Mouse (Mus musculus): ENCODE results near the gene Gpt2. TPM values are rescaled to one million over a fixed set of nuclear protein-coding genes. Genes with fewer than 3 reads are reported as not detected.
A peak's percentile ranks its signal among the peaks of the same experiment; 100 is the strongest.

Gpt2 gene
- total and polyA plus RNA-seq, 3 experiments, result 0.49 TPM; not detected in 2

GRCm38 (mm10) chr8:85521332-85521731 is 29.0 kb downstream of the Gpt2 start:
- peaks cover 34% of the 10 kb centered on the region for H3K27me3 ChIP-seq (ENCODE audit: insufficient read depth, low read length)
- DNase-seq (ENCODE audit: low spot score), result no peak
- no peaks in the 10 kb centered on the region for H3K36me3 ChIP-seq (replicated peaks)
- ATAC-seq (ENCODE audit: extremely low read depth, insufficient number of reproducible peaks, low FRiP score, poor library complexity, severe bottlenecking), result no peak
- TF ChIP-seq TAL1 (conservative IDR thresholded peaks at IDR 0.05; ENCODE audit: low read depth, low read length), result no peak
- TF ChIP-seq CTCF (IDR thresholded peaks at IDR 0.05; ENCODE audit: low read depth, low read length), result no peak
- TF ChIP-seq GATA1 (IDR thresholded peaks at IDR 0.05; ENCODE audit: borderline replicate concordance, low read length), result no peak
- no peak for TF ChIP-seq POLR2AphosphoS5 (IDR thresholded peaks at IDR 0.05; ENCODE audit: insufficient replicate concordance, low read depth, low read length)
- no peak for TF ChIP-seq GATA2 (IDR thresholded peaks at IDR 0.05; ENCODE audit: borderline replicate concordance, low read depth, low read length)
- no peaks in the 10 kb centered on the region; the same call in 1 of the 2 replicates for H3K4me1 ChIP-seq (ENCODE audit: insufficient read depth, low read depth, low read length)
- H3K4me3 ChIP-seq (ENCODE audit: low read depth, low read length), result no peak overlapping the region
- H3K9me3 ChIP-seq (replicated peaks), result no peaks in the 10 kb centered on the region

- Histone ChIP-seq H3K27me3 (ENCODE audit: insufficient read depth, low read length) (peaks cover 14% of the 10 kb centered on the region), H3K4me3 (ENCODE audit: low read depth, low read length) (no peak overlapping the region), H3K36me3 (replicated peaks) (no peaks in the 10 kb centered on the region), H3K9me3 (replicated peaks) (no peaks in the 10 kb centered on the region), H3K4me1 (ENCODE audit: insufficient read depth, low read depth, low read length) (no peaks in the 10 kb centered on the region; the same call in 1 of the 2 replicates)
- ATAC-seq (ENCODE audit: extremely low read depth, insufficient number of reproducible peaks, low FRiP score, poor library complexity, severe bottlenecking) (no peak), DNase-seq (ENCODE audit: low spot score) (no peak)
- TF ChIP-seq GATA1 (IDR thresholded peaks at IDR 0.05; ENCODE audit: borderline replicate concordance, low read length) (no peak), POLR2AphosphoS5 (IDR thresholded peaks at IDR 0.05; ENCODE audit: insufficient replicate concordance, low read depth, low read length) (no peak), GATA2 (IDR thresholded peaks at IDR 0.05; ENCODE audit: borderline replicate concordance, low read depth, low read length) (no peak), CTCF (IDR thresholded peaks at IDR 0.05; ENCODE audit: low read depth, low read length) (no peak), TAL1 (conservative IDR thresholded peaks at IDR 0.05; ENCODE audit: low read depth, low read length) (no peak)
Measured at GRCm38 (mm10) chr8:85524086-85524485, 31.7 kb downstream of the Gpt2 start.

GRCm38 (mm10) chr8:85526105-85526504 is 33.7 kb downstream of the Gpt2 start:
- no peak for ATAC-seq (ENCODE audit: extremely low read depth, insufficient number of reproducible peaks, low FRiP score, poor library complexity, severe bottlenecking)
- no peaks in the 10 kb centered on the region for H3K36me3 ChIP-seq (replicated peaks)

DNA sequence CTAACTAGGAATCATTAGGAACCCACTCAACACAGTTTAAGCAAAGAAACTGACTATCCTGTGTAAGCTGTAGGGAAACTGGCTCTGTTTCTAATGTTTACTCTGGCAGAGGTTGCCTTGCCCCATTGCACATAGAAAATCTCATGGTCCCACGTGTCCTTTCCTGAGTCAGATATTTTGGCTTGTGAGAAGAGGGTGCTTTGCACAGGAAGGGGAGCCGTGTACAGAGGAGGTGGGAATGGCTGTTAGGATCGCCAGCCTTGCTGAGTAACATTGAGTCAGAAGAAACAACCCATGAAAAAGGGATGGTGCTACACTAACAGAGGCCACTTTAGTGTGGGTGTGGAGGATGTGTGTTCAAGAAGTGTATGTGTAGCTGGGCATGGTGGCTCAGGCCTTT is 36.6 kb downstream of the Gpt2 start:
- no peak for ATAC-seq (ENCODE audit: extremely low read depth, insufficient number of reproducible peaks, low FRiP score, poor library complexity, severe bottlenecking)
- Histone ChIP-seq H3K36me3 (replicated peaks) (peaks cover 11% of the 10 kb centered on the region), H3K9me3 (replicated peaks) (peaks cover 2% of the 10 kb centered on the region; the same call in 1 of the 2 replicates), H3K27me3 (ENCODE audit: insufficient read depth, low read length) (no peaks in the 10 kb centered on the region; the same call in 1 of the 2 replicates), H3K4me3 (ENCODE audit: low read depth, low read length) (no peak overlapping the region), H3K4me1 (ENCODE audit: insufficient read depth, low read depth, low read length) (peaks cover 12% of the 10 kb centered on the region)
- no peak for TF ChIP-seq GATA2 (IDR thresholded peaks at IDR 0.05; ENCODE audit: borderline replicate concordance, low read depth, low read length)
- TF ChIP-seq TAL1 (conservative IDR thresholded peaks at IDR 0.05; ENCODE audit: low read depth, low read length), result no peak
- TF ChIP-seq CTCF (IDR thresholded peaks at IDR 0.05; ENCODE audit: low read depth, low read length), result no peak
- no peak for DNase-seq (ENCODE audit: low spot score)

More at GRCm38 (mm10) chr8:85526105-85526504, 33.7 kb downstream of the Gpt2 start:
- peaks cover 2% of the 10 kb centered on the region; the same call in 1 of the 2 replicates for H3K9me3 ChIP-seq (replicated peaks)
- DNase-seq (ENCODE audit: low spot score), result peak; percentile 41
- H3K4me1 ChIP-seq (ENCODE audit: insufficient read depth, low read depth, low read length), result no peaks in the 10 kb centered on the region; the same call in 1 of the 2 replicates
- H3K27me3 ChIP-seq (ENCODE audit: insufficient read depth, low read length), result peaks cover 9% of the 10 kb centered on the region; the same call in 1 of the 2 replicates
- H3K4me3 ChIP-seq (ENCODE audit: low read depth, low read length), result no peak overlapping the region
- TF ChIP-seq CTCF (IDR thresholded peaks at IDR 0.05; ENCODE audit: low read depth, low read length), result peak; percentile 83
- TF ChIP-seq POLR2AphosphoS5 (IDR thresholded peaks at IDR 0.05; ENCODE audit: insufficient replicate concordance, low read depth, low read length), result no peak

- no peak for TF ChIP-seq POLR2AphosphoS5 (IDR thresholded peaks at IDR 0.05; ENCODE audit: insufficient replicate concordance, low read depth, low read length)
- TF ChIP-seq GATA1 (IDR thresholded peaks at IDR 0.05; ENCODE audit: borderline replicate concordance, low read length), result no peak
- TF ChIP-seq GATA2 (IDR thresholded peaks at IDR 0.05; ENCODE audit: borderline replicate concordance, low read depth, low read length), result no peak
- no peak for TF ChIP-seq TAL1 (conservative IDR thresholded peaks at IDR 0.05; ENCODE audit: low read depth, low read length)
- TF ChIP-seq CTCF (IDR thresholded peaks at IDR 0.05; ENCODE audit: low read depth, low read length), result no peak
- DNase-seq (ENCODE audit: low spot score) (no peak), ATAC-seq (ENCODE audit: extremely low read depth, insufficient number of reproducible peaks, low FRiP score, poor library complexity, severe bottlenecking) (no peak)
- no peak overlapping the region for H3K4me3 ChIP-seq (ENCODE audit: low read depth, low read length)
- H3K4me1 ChIP-seq (ENCODE audit: insufficient read depth, low read depth, low read length), result peaks cover 12% of the 10 kb centered on the region
- H3K9me3 ChIP-seq (replicated peaks), result peaks cover 2% of the 10 kb centered on the region; the same call in 1 of the 2 replicates
- peaks cover 28% of the 10 kb centered on the region for H3K36me3 ChIP-seq (replicated peaks)
- H3K27me3 ChIP-seq (ENCODE audit: insufficient read depth, low read length), result no peaks in the 10 kb centered on the region
Measured at GRCm38 (mm10) chr8:85530717-85531116, 38.3 kb downstream of the Gpt2 start.

DNA sequence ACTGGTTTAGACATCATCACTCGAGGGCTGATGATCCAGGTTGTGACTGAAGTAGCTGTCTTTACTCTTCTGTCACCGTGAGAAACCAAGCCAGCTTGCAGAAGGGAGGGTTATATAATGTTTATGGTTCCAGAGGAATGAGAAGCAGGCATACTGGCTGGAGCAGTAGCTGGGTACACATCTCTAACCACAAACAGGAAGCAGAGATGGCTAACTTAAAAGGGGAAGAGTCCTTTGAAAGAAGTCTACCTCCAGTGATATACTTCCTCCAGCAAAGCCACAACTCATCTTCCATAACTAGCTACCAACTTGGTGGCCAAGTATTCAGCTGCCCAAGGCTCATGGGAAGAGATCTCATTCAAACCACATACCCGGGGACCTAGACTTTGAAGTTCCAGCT is 39.1 kb downstream of the Gpt2 start:
- TF ChIP-seq GATA2 (IDR thresholded peaks at IDR 0.05; ENCODE audit: borderline replicate concordance, low read depth, low read length) (no peak), GATA1 (IDR thresholded peaks at IDR 0.05; ENCODE audit: borderline replicate concordance, low read length) (no peak), TAL1 (conservative IDR thresholded peaks at IDR 0.05; ENCODE audit: low read depth, low read length) (no peak), CTCF (IDR thresholded peaks at IDR 0.05; ENCODE audit: low read depth, low read length) (no peak), POLR2AphosphoS5 (IDR thresholded peaks at IDR 0.05; ENCODE audit: insufficient replicate concordance, low read depth, low read length) (no peak)
- DNase-seq (ENCODE audit: low spot score) (no peak), ATAC-seq (ENCODE audit: extremely low read depth, insufficient number of reproducible peaks, low FRiP score, poor library complexity, severe bottlenecking) (peak; percentile 36; the same call in 1 of the 2 replicates)
- peaks cover 36% of the 10 kb centered on the region for H3K36me3 ChIP-seq (replicated peaks)
- no peak overlapping the region for H3K4me3 ChIP-seq (ENCODE audit: low read depth, low read length)
- H3K27me3 ChIP-seq (ENCODE audit: insufficient read depth, low read length), result no peaks in the 10 kb centered on the region
- peaks cover 2% of the 10 kb centered on the region; the same call in 1 of the 2 replicates for H3K9me3 ChIP-seq (replicated peaks)
- peaks cover 18% of the 10 kb centered on the region for H3K4me1 ChIP-seq (ENCODE audit: insufficient read depth, low read depth, low read length)
